Mouse (Mus musculus) lung, postnatal 0 days (tissue): ENCODE data around the gene Abat.

Experiments used
- CTCF ChIP-seq: IDR thresholded peaks from 2 replicates; pipeline ENCODE4 v1.5.1; 2016; ENCODE audit warnings: antibody characterized with exemption, mild to moderate bottlenecking
- EP300 ChIP-seq: IDR thresholded peaks from 2 replicates; pipeline ENCODE4 v1.6.1; 2016; ENCODE audit warnings: antibody characterized with exemption, mild to moderate bottlenecking, control low read depth

GRCm38 (mm10) chr16:8603789-8604188 lies 90.6 kb downstream of the Abat start:
- TF ChIP-seq CTCF (no peak), EP300 (no peak)
